Mouse (Mus musculus) heart, postnatal 0 days (tissue): ENCODE measurements around the gene Rpn1.

Experiments
- CTCF ChIP-seq: IDR thresholded peaks from 2 replicates; pipeline ENCODE4 v1.5.1; 2016; ENCODE audit warnings: antibody characterized with exemption, control low read depth, low read depth
- EP300 ChIP-seq: IDR thresholded peaks from 2 replicates; pipeline ENCODE4 v1.6.1; 2016; ENCODE audit warnings: antibody characterized with exemption, low read depth

DNA sequence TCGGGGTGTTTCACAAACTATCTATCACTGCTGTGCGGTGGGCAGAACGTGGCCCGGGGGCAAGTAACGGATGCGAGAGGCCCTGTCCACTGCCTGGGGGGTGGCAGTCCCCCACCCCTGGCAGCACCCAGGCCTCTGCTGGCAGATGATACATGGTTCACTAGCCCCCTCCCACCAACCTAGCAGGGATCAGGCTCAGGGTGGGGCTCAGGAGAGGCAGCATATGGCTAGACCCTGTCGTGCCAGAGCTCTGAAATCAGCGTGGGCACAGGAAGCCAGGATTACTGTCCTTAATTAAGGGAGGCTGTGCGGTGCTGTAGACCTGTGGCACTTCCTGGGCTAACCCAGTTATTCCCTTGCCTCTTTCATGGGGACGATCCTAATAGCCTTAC lies 32.9 kb downstream of the Rpn1 start:
- no peak for TF ChIP-seq CTCF
- TF ChIP-seq EP300, result no peak
